Mouse (Mus musculus) CH12.LX (cell line): ENCODE data around the gene Tldc1. TPM values are rescaled to one million over a fixed set of nuclear protein-coding genes. Genes with fewer than 3 reads are reported as not detected.

Experiments used
- DNase-seq: peaks from one replicate; pipeline ENCODE4 v3.0.0-alpha.2; 2013; ENCODE audit errors: extremely low read depth
- H3K27ac ChIP-seq: 2 replicates; pipeline ENCODE4 v1.5.1; 2012; ENCODE audit warnings: low read depth, mild to moderate bottlenecking, control low read depth, moderate library complexity; ENCODE audit not compliant: insufficient read depth
- H3K27me3 ChIP-seq: replicated peaks from 2 replicates; pipeline ENCODE3; 2012; ENCODE audit warnings: inconsistent platforms
- H3K36me3 ChIP-seq, 2 experiments: replicated peaks in 1 of 2; 2 replicates each; pipeline versions ENCODE3 to v1.6.1; 2012; ENCODE audit warnings: inconsistent platforms in 1 of 2, low read length in 1 of 2, mild to moderate bottlenecking in 1 of 2, mixed read lengths in 1 of 2, moderate library complexity in 1 of 2; ENCODE audit not compliant: control insufficient read depth in 1 of 2, insufficient read depth in 1 of 2
- H3K4me1 ChIP-seq, 2 experiments: 2 replicates each; pipeline ENCODE4 v1.6.1; 2012; ENCODE audit warnings: inconsistent platforms in 1 of 2, moderate library complexity in 1 of 2; ENCODE audit not compliant: insufficient read depth in 2 of 2, control insufficient read depth in 1 of 2
- H3K4me2 ChIP-seq: 2 replicates; pipeline ENCODE4 v1.6.1; 2012; ENCODE audit warnings: low read depth, mild to moderate bottlenecking, control low read depth; ENCODE audit not compliant: poor library complexity, insufficient read depth, severe bottlenecking
- H3K4me3 ChIP-seq, 3 experiments: fragments of 150-350 bp in 1 of 3; sonication (generic) in 1 of 3; replicated peaks in 1 of 3; 2 replicates each; pipeline versions ENCODE3 to v1.5.1; 2011 to 2012; ENCODE audit warnings: low read depth in 2 of 3, low read length in 2 of 3, mild to moderate bottlenecking in 2 of 3, moderate library complexity in 2 of 3, control low read depth in 1 of 3, improper control_type of control experiment in 1 of 3, inconsistent platforms in 1 of 3, mixed read lengths in 1 of 3; ENCODE audit not compliant: poor library complexity in 1 of 3
- H3K79me2 ChIP-seq: replicated peaks from 2 replicates; pipeline ENCODE4 v1.6.1; 2012; ENCODE audit warnings: mild to moderate bottlenecking, moderate library complexity; ENCODE audit not compliant: control insufficient read depth, poor library complexity, insufficient read depth, severe bottlenecking; ENCODE audit errors: extremely low read depth
- H3K9ac ChIP-seq: 2 replicates; pipeline ENCODE4 v1.6.1; 2012; ENCODE audit warnings: low read depth, mild to moderate bottlenecking, control low read depth, moderate library complexity; ENCODE audit not compliant: insufficient read depth
- H3K9me3 ChIP-seq: replicated peaks from 2 replicates; pipeline ENCODE3; 2012; ENCODE audit warnings: low read length, inconsistent platforms, mixed read lengths
- BHLHE40 ChIP-seq: IDR thresholded peaks from 2 replicates; pipeline ENCODE4 v1.6.1; 2011; ENCODE audit warnings: mild to moderate bottlenecking, low read depth, low read length, improper control_type of control experiment
- CHD1 ChIP-seq: IDR thresholded peaks from 2 replicates; pipeline ENCODE4 v1.6.1; 2012; ENCODE audit warnings: low read depth, low read length, improper control_type of control experiment, inconsistent platforms
- CHD2 ChIP-seq: IDR thresholded peaks from 2 replicates; pipeline ENCODE4 v1.6.1; 2011; ENCODE audit warnings: low read length, improper control_type of control experiment
- CTCF ChIP-seq, 2 experiments: IDR thresholded peaks in 1 of 2; conservative IDR thresholded peaks in 1 of 2; 2 replicates each; pipeline ENCODE4 v1.5.1; 2011 to 2012; ENCODE audit warnings: low read depth in 2 of 2, low read length in 2 of 2, improper control_type of control experiment in 1 of 2, inconsistent platforms in 1 of 2, mild to moderate bottlenecking in 1 of 2, moderate library complexity in 1 of 2
- E2F4 ChIP-seq: IDR thresholded peaks from 2 replicates; pipeline ENCODE4 v1.6.1; 2011; ENCODE audit warnings: low read depth, low read length, improper control_type of control experiment; ENCODE audit not compliant: insufficient replicate concordance
- ELF1 ChIP-seq: IDR thresholded peaks from 2 replicates; pipeline ENCODE4 v1.6.1; 2014; ENCODE audit warnings: low read depth, mild to moderate bottlenecking, inconsistent platforms, low read length, improper control_type of control experiment
- ETS1 ChIP-seq: conservative IDR thresholded peaks from 2 replicates; pipeline ENCODE4 v1.6.1; 2012; ENCODE audit warnings: low read depth, mild to moderate bottlenecking, inconsistent platforms, low read length, improper control_type of control experiment, moderate library complexity
- IRF4 ChIP-seq: IDR thresholded peaks from 2 replicates; pipeline ENCODE4 v1.6.1; 2014; ENCODE audit warnings: low read depth, mild to moderate bottlenecking, inconsistent platforms, low read length, improper control_type of control experiment
- JUND ChIP-seq: conservative IDR thresholded peaks from 2 replicates; pipeline ENCODE4 v1.6.1; 2011; ENCODE audit warnings: low read depth, low read length, improper control_type of control experiment
- KAT2A ChIP-seq: IDR thresholded peaks from 2 replicates; pipeline ENCODE4 v1.6.1; 2012; ENCODE audit warnings: low read length, improper control_type of control experiment, inconsistent platforms; ENCODE audit not compliant: insufficient replicate concordance
- NRF1 ChIP-seq: IDR thresholded peaks from 2 replicates; pipeline ENCODE4 v1.6.1; 2014; ENCODE audit warnings: low read depth, mild to moderate bottlenecking, inconsistent platforms, low read length, improper control_type of control experiment, moderate library complexity
- PAX5 ChIP-seq: IDR thresholded peaks from 2 replicates; pipeline ENCODE4 v1.6.1; 2012; ENCODE audit warnings: low read length, inconsistent platforms, mixed read lengths
- POLR2A ChIP-seq: IDR thresholded peaks from 2 replicates; pipeline ENCODE4 v1.6.1; 2011; ENCODE audit warnings: low read depth, mild to moderate bottlenecking, improper control_type of control experiment, low read length
- POLR2AphosphoS2 ChIP-seq: IDR thresholded peaks from 2 replicates; pipeline ENCODE4 v1.6.1; 2011; ENCODE audit warnings: low read depth, low read length, improper control_type of control experiment
- RAD21 ChIP-seq: IDR thresholded peaks from 2 replicates; pipeline ENCODE4 v1.6.1; 2011; ENCODE audit warnings: low read depth, mild to moderate bottlenecking, low read length, improper control_type of control experiment, moderate library complexity
- RCOR1 ChIP-seq: conservative IDR thresholded peaks from 2 replicates; pipeline ENCODE4 v1.6.1; 2012; ENCODE audit warnings: low read depth, mild to moderate bottlenecking, inconsistent platforms, low read length, improper control_type of control experiment
- SIN3A ChIP-seq: IDR thresholded peaks from 2 replicates; pipeline ENCODE4 v1.6.1; 2012; ENCODE audit warnings: low read length, improper control_type of control experiment, inconsistent platforms
- TBP ChIP-seq: conservative IDR thresholded peaks from 2 replicates; pipeline ENCODE4 v1.6.1; 2011; ENCODE audit warnings: low read depth, low read length, improper control_type of control experiment
- TCF12 ChIP-seq: IDR thresholded peaks from 2 replicates; pipeline ENCODE4 v1.6.1; 2014; ENCODE audit warnings: low read depth, mild to moderate bottlenecking, inconsistent platforms, low read length, improper control_type of control experiment
- USF1 ChIP-seq: IDR thresholded peaks from 2 replicates; pipeline ENCODE4 v1.6.1; 2014; ENCODE audit warnings: low read depth, mild to moderate bottlenecking, inconsistent platforms, low read length, improper control_type of control experiment
- USF2 ChIP-seq: conservative IDR thresholded peaks from 2 replicates; pipeline ENCODE4 v1.6.1; 2011; ENCODE audit warnings: low read depth, low read length, improper control_type of control experiment
- ZMIZ1 ChIP-seq: IDR thresholded peaks from 2 replicates; pipeline ENCODE4 v1.6.1; 2012; ENCODE audit warnings: low read depth, mild to moderate bottlenecking, inconsistent platforms, low read length, improper control_type of control experiment
- dilution Hi-C: fragments of 300-500 bp; cut with MboI; formaldehyde crosslinking; loops from 2 replicates; pipeline ENCODE4 v1.14.3; 2020; ENCODE audit warnings: low sequenced_read_pairs; ENCODE audit not compliant: extremely low pct_unique_long_range_greater_than_20kb, extremely low pct_ligation_motif_present
- in situ Hi-C: fragments of 300-500 bp; cut with MboI; formaldehyde crosslinking; loops from 3 replicates; pipeline ENCODE4 v1.14.3; 2019; ENCODE audit warnings: low sequenced_read_pairs, low pct_ligation_motif_present, low pct_unique_long_range_greater_than_20kb, mixed read lengths
- polyA plus RNA-seq: library from polyadenylated mRNA; unstranded; fragments of >175 nt; gene quantifications from 2 replicates; pipeline ENCODE4 v1.2.1, GENCODE M21; 2012; ENCODE audit warnings: low read depth; ENCODE audit not compliant: insufficient read length
- total RNA-seq, 2 experiments: library from RNA; depleted of rRNA; stranded (reverse); fragments of 300-350 nt in 1 of 2; fragments of >200 nt in 1 of 2; gene quantifications; 2 replicates each; pipeline ENCODE4 v1.2.3; 2012 to 2014

Gene Tldc1
- total and polyA plus RNA-seq, 3 experiments, result 3.8 to 10.4 (median 7.7) TPM

GRCm38 (mm10) chr8:119806422-119807263 lies 28.4 kb upstream of the Tldc1 start:
- peaks cover 12 to 53% of the 10 kb centered on the region in 2 experiments for H3K4me1 ChIP-seq
- no peaks in the 10 kb centered on the region for H3K27me3 ChIP-seq
- no peak overlapping the region for H3K9ac ChIP-seq
- dilution Hi-C loops (no loop called here), in situ Hi-C loops (no loop called here)
- H3K4me3 ChIP-seq, result no peak overlapping the region
- peaks cover 0 to 33% of the 10 kb centered on the region in 2 experiments for H3K36me3 ChIP-seq
- H3K27ac ChIP-seq, result no peak overlapping the region
- TF ChIP-seq ELF1 (peak; percentile 79), TBP (no peak), ETS1 (peak; percentile 75), TCF12 (peak; percentile 79), BHLHE40 (peak; percentile 32; the same call in 1 of the 2 replicates)
- no peaks in the 10 kb centered on the region for H3K79me2 ChIP-seq
- H3K9me3 ChIP-seq, result peaks cover 4% of the 10 kb centered on the region
- peak; percentile 91 for DNase-seq
- H3K4me2 ChIP-seq, result no peak overlapping the region

GRCm38 (mm10) chr8:119805275-119805674 lies 27.1 kb upstream of the Tldc1 start:
- TF ChIP-seq USF1, result no peak
- no peak for TF ChIP-seq KAT2A
- no peak for TF ChIP-seq ELF1
- TF ChIP-seq IRF4, result no peak
- TF ChIP-seq PAX5, result no peak
- no peak for TF ChIP-seq CHD1
- TF ChIP-seq USF2, result no peak
- TF ChIP-seq JUND, result no peak
- no peak for TF ChIP-seq ZMIZ1
- no peak for TF ChIP-seq RAD21
- TF ChIP-seq SIN3A, result no peak
- TF ChIP-seq POLR2AphosphoS2, result no peak
- TF ChIP-seq E2F4, result no peak
- TF ChIP-seq CTCF (conservative IDR thresholded peaks at IDR 0.05 in 1 of 2, IDR thresholded peaks at IDR 0.05 in 1 of 2; ENCODE audit: low read depth in 2 of 2, low read length in 2 of 2), result no peak
- TF ChIP-seq POLR2A, result no peak
- TF ChIP-seq CHD2, result no peak
- no peak for TF ChIP-seq NRF1
- no peak for TF ChIP-seq RCOR1
- no peak for TF ChIP-seq TBP
- Histone ChIP-seq H3K27ac (no peak overlapping the region), H3K9ac (no peak overlapping the region), H3K36me3 (peaks cover 0 to 28% of the 10 kb centered on the region in 2 experiments), H3K4me1 (peaks cover 15 to 44% of the 10 kb centered on the region in 2 experiments), H3K79me2 (no peaks in the 10 kb centered on the region), H3K4me2 (no peak overlapping the region), H3K27me3 (no peaks in the 10 kb centered on the region), H3K4me3 (no peak overlapping the region), H3K9me3 (peaks cover 4% of the 10 kb centered on the region)
- in situ Hi-C loops (no loop called here), dilution Hi-C loops (no loop called here)
- DNase-seq, result no peak
